Mouse (Mus musculus): ENCODE data around the gene Aff1. TPM values are rescaled to one million over a fixed set of nuclear protein-coding genes. Genes with fewer than 3 reads are reported as not detected.

Gene Aff1
- total RNA-seq, 2 experiments from 2014 or later, result 41.7 to 55.7 TPM

DNA sequence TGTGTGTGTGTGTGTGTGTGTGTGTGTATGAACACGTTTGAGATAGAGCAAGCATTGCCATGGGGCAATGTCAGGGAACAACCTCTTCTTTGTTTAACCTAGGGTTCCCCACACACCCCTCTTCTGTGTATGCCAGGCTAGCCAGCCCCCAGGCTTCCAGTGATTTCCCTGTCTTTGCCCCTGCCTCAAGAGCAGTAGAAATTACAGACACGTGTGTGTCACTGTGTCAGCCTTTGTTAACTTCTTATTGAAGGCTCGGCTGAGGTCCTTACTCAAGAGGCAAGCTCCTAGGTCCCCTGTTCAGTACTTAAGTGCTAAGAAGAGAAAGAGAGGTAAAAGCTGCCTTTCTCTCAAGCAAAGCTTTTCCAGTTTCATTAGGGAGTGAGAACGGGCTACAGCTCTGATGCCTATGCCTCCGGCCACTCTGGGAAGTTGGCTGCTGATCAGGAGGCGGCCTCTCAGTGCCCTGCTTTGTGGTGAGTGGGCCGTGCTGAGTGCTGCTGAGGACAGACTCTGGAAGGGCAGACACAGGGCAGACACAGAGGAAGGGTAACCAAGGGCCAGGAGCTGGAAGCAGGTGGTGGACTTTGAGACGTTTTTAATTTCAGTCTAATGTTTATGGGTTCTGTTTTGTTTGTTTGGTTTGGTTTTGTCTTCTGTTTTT, 111.9 kb downstream of the Aff1 start:
- DNase-seq, result peak; percentile 77 to 84

DNA sequence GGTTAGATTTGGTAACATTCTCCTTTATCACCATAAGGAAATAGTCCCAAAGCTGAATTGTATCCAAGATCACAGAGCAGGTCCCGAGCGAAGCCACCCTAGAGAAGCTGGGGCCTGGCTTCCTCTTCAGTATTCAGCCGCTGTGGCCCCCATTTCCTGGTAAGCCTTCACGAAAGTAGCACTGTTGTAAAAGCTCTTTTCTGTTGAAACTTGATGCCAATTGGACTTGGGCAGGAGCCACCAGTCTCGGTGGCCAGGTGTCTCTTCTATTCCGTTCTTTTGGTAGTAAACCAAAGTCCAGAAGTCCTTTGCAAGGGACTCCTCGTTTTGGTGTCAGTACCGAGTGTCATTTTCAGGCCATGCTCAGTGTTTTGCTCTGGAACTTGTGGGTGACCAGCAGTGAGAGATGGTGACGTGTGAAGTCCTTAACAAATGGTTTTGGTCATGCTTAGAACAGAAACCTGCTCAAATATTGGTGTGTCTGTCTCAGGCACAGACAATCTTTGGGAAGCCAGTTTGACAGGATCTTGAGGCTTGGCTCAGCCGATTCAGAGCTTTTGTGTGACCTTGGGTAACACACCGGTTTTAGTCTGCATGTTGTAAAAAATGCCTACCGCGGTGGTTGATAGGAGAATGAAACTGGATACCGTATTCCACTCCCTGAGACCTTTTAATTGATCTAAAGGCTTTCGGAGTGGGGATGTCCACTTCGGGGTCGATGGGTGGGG, 114.8 kb downstream of the Aff1 start:
- no peak for DNase-seq

DNA sequence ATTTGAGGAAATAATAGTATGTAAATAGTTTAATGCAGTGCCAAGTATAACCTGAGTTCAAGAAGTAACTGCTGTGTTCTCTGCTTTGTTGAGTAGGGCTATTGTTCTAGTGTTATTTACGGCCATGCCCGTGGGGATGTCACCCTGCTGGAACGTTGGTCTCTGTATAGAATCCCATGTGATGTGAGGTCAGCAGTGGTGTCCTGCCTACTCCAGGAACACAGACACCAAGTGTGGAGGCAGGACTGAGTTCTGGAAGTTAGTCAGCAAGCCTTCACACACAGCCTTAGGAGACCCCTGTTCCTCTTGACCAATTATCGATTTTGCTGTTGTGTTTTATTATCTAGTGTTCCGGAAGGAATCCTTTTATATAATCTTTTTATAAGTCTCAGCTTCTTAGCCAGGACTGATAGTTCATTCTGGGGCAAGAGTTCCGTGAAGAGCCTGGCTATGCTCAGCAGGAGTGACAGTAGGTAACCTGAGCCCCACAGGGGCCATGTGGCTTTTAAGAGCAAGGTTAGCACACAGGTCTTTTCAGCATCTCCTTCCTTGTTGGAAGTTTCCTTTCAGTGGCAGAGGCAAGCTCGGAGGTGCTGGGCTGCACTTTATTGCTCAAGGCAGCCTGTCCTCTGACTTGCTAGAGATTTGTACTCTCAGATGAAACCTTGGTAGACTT, 115.6 kb downstream of the Aff1 start:
- peak; percentile 50 to 52 for DNase-seq

DNA sequence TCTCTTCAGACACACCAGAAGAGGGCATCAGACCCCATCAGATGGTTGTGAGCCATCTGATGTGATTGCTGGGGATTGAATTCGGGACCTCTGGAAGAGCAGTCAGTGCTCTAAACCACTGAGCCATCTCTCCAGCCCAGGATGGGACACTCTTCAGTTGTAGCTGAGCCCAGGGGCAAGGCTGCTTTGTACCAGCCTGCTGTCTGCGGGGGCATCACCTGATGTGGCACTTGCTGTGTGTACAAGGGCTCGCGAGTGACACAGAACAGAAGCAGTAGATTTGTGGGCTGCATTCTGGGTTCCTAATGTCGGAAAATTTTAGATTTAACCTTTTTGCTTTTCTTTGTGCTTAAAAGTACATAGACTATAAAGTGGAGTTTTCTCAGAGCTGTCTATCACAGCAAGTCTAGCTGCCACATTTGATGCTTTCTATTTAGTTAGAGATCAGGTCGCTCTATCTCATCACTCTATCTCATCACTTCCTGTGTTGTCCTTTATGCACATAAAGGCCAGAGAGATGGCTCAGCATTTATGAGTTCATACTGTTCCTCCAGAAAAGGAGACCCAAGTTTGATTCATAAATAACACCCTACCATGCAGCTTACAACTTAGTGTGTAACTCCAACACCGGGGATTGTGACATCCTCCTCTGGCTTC, 117.6 kb downstream of the Aff1 start:
- DNase-seq, result no peak

DNA sequence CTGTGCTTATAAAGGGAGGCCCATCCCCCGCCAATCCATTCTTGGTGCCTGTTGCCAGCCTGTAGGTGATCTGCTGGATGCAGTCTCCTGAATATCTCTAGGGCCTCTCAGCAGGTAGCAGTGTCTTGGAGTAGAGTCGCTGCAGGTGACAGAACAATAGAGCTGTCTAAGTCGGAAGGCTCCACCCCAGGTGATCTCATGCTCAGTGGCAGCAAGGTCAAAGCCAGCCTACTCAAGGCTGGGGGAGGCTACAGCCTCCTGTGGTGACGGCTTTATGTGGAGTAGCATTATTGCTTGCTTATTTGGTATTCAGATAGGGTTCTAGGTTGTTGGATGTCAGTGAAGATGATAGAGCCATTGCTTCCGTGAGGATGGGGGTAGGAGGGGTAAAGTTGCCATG, 121.1 kb downstream of the Aff1 start:
- DNase-seq, result no peak

DNA sequence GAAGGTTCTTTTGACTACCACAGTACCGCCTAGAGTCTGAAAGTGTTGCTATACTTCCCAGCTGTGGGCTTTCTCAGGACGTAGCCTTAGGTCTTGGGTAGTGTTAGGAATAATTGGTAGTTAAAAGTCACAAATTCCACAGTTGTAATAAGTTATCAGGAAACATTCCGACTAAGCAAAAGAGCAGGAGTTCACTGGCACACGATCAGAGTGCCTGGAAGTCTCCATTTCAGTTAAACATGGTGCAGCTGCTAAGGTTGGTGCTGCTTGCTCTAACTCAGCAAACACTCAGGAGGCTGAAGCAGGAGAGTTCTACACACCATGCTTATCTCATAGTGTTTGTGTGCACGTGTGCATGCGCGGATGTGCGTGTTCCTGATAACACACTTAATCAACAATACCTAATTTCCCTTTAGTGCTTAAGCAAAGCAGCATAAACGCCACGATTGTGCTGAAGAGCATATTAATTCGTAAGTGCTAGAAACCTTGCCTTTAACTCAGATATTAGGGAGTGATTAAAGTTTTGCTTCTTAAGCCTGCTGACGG, 121.9 kb downstream of the Aff1 start:
- no peak for DNase-seq

DNA sequence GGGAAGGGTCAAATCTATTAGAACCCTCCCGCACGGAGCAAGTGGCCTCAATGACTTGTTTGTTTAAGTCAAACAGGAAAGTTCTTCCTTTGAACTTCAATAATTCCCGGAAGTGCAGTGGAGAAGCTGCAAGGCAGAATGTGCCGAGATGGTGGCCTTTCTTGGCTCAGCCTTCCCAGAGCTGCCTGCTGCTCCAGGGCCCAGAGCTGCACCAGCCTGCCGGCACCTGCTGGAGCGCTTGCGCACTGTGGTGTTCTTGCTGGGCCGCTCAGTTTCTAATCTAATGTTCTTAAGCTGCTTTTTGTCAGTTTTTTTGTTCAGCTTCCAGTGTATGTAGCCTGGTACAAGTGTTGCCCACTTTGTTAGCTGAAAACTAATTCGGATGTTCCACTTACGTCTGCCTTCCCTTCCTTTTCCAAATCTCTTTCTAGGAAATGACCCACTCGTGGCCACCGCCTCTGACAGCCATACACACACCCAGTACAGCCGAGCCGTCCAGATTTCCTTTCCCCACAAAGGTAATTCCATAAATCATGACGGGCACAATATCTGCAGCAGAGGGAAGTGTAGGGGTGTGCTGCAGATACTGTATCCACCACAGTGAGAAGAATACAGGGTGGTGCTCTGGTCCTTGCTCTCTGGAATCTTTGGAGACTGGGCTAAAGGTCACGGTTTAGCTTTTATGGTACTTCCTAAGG, 122.5 kb downstream of the Aff1 start:
- DNase-seq, result peak; percentile 47 to 64

DNA sequence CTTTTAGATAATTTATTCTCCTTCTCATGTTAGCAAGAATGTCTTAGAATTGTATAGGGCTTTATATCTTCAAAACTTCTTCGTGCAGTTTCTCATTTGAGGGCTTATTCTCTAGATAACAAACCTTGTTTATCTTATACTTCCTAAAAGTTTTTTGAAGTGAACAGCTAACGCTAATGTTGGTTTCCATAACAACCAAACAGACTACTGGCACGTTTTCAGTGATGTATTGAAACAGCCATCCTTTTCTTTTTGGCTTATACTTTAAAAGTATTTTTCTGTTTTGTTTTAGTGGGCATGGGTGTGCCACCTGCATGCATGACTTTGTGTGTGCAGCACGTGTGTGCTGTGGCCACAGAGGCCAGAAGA, 123.1 kb downstream of the Aff1 start:
- no peak for DNase-seq

DNA sequence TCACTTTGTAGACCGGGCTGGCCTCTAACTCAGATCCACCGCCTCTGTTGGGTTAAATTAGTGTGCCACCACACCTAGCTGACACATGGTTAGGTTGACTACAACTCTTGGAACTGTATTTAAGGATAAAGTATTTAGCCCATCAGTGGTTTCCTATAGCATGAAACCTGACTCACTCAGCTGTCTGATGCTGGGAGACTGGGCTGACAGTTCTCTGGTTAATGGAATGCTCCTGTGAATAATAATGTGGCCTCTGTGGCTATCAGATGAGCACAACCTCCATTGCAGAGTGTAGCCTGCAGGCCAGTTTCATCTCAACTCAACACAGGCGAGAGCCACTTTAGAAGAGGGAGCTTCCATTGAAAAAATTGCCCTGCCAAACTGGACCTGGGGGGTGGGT, 124.5 kb downstream of the Aff1 start:
- no peak for DNase-seq

DNA sequence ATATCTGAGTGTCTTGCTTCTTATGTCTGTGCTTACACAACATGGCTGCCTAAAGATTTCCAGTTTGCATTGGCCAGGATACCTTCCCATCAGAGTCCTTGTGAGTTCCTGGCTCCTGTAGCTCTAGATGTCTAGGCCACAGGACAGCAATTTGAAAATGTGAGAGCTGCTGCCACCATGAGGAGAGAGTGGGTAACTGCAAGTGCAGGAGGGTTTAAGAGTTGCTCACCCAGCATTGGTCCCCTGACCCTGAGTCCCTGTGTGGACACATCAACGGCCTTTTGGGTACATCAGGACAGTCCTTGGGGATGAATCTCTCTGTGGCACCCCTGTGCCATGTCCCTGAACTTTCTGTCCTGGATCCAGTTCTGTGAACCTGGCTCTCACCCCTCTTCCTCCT, 125.6 kb downstream of the Aff1 start:
- peak; percentile 87 to 88 for DNase-seq

DNA sequence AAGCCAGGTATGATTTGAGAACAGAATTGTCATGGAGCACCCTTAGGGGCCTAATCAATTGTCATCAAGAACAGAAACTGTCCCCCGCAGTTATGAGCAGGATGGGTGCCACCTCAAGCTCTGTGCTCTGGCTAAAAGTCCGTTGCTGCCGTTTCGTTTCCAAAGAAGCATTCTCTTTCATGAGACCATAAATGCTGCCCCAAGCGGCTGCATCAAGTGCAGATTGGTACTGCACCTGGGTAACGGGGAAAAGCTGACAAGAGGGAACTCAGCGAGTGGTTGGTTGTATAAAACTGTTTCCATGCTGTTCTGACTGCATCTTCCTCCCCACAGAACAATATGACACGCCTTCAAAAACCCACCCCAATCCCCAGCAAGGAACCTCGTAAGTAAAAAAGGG, 126.4 kb downstream of the Aff1 start:
- DNase-seq, result no peak

DNA sequence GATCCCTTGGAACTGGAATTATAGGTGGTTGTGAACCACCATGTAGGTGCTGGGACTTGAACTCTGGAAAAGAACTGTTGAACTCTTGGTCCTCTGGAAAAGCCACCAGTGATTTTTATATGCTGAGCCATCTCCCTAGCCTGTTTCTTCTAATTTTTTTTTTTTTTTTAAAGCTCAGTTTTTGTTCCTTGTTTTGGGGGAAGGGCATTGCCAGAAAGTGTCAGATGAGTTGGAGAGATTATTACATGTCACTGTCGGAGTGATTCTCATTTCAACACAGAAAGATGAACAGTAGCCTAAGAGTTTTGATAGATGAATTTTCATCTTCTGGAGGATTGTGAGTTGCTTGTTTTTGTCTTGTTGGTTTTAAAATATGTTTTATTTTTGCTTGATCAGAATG, 127.5 kb downstream of the Aff1 start:
- no peak for DNase-seq

DNA sequence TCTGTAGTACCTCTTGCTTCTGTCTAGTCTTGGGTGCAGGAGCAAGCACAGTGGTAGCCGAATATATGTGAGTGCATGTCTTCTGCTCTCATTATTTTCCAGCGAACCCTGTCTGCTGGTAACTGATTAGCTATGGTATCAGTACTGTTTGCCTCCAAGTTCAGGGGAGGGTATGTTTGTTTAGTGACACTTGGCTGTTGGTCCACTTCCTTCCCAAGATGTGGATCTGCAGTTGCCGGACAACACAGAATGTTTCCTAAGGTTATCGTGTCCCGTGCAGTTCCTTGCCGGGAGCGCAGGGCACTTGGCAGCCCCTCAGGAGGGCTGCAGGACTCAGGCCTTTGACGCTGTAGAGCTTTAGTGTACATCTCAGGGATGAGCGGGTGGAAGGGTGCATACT, 128.9 kb downstream of the Aff1 start:
- DNase-seq, result peak in 1 of 2 experiments; percentile 45

DNA sequence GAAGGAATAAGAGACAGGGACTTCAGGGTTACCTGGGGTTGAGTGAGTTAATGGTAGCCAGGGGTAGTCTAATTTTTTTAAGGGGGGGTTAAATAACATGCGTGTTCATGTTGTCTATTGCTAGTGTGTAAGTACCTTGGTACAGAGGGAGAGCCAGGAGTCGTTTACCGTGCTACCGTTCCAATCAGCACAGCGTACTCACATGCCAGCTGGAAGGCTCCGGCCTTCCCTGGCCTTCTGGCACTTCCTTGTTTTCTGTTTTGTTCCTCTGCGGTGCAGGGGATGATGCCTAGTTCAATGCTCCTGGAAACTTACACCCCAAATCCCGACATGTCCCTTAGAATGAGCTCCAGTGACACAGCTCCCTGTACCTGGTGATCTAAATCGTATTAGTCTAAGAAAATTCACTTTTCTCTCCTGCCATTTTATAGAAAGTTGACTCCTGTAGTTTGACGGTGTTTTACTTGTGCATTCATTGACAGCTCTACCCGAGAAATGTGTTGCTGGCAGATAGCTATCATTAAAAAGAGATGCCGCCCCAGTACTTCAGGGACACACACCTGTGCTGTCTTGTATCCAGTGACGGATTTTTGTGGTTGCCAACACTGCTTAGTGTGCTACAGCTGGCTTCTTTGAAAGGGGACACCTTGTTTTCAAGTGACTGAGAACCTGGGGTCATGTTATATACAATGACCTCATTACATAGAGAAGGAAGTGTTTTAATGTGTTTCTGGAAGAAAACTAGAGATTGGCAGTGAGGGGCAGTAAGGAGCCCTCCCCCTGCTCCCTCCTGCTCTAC, 129.5 kb downstream of the Aff1 start:
- DNase-seq, result no peak

DNA sequence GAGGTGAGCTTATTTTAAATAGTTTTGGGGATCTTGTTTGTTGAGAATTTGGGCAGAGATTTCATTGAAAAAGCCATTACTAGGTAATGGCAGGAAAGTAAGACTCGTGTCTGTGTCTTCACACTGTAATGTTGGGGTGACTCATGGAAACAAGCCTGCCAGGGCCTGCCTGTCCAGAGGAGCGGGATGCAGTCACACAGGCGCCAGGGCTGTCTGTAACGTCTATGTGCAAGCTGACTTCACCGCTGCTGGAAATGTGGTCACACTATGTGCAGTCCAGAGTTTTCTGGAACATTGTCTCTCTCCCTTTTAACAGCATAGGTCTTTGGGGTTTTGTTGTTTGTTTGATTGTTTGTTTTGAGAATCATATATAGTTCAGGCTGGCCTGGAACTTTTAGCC, 130.8 kb downstream of the Aff1 start:
- no peak for DNase-seq

DNA sequence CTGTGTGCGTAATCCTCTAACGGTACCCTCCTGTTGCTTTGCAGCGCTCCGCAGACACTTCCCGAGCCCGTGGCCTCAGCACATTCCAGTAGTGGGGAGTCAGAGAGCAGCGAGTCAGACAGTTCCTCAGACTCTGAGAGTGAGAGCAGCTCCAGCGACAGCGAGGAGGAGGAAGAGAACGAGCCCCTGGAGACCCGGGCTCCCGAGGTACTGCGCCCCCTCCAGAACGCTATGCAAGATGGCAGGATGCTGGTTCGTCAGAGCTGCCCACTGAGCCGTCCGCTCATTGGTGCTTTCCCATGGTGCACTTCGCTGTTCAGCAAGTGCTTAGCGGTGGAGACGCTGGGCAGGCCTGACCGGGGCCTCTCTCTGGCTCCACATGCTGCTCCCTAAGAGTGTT, 136.1 kb downstream of the Aff1 start:
- DNase-seq, result no peak

DNA sequence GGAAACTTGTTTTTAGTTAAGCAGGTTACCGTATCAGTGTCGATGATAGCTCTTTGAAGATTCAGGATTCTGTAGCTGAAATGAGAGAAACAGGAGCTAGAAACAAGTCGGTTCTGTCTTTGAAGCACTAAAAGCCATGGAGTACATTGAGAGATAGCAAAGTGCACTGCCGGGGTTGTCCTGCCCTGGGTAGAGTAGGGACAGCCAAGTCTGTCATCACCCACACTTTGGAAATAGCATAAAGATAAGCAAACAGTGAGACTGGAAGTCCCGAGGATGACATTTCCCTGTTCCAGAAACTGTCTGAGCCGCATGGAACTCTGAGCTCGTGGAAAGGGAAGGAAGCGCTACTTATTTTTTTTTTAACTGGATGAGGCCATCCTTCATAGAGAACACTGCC, 136.6 kb downstream of the Aff1 start:
- peak; percentile 59 to 79 for DNase-seq

DNA sequence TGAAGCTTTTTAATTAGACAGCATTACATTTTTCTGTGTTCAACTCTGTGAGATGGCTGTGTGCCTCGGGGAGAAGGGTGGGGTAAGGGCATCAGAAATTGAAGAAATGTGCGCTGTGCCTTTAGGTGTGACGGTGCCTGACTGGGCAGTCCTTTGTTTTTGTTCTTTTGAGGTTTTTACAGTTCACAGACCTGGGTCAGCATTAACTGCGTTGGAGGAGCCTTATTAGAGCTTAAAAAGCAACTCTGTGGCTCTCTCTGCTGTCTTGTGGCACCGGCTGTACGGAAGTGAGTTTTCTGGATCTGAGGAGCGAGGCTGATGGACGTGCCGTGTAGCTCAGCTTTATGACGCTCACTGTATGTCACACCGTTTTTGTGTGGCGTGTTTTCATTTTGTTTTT, 137.0 kb downstream of the Aff1 start:
- DNase-seq, result no peak

DNA sequence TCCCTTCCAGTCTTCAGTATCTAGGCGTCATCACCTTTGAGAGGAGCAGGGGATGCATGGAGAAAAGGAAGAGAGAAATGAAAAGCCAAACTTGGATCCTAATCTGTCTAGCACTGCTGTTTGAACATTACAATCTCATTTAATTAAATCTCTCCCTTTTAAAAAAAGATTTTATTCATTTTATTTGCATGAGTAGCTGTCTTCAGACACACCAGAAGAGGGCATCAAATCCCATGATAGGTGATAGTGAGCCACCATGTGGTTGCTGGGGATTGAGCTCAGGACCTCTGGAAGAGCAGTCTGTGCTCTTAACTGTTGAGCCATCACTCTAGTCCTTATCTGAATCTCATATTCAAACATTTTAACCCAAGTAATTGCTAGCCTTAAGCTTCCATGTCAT, 138.7 kb downstream of the Aff1 start:
- DNase-seq, result no peak

DNA sequence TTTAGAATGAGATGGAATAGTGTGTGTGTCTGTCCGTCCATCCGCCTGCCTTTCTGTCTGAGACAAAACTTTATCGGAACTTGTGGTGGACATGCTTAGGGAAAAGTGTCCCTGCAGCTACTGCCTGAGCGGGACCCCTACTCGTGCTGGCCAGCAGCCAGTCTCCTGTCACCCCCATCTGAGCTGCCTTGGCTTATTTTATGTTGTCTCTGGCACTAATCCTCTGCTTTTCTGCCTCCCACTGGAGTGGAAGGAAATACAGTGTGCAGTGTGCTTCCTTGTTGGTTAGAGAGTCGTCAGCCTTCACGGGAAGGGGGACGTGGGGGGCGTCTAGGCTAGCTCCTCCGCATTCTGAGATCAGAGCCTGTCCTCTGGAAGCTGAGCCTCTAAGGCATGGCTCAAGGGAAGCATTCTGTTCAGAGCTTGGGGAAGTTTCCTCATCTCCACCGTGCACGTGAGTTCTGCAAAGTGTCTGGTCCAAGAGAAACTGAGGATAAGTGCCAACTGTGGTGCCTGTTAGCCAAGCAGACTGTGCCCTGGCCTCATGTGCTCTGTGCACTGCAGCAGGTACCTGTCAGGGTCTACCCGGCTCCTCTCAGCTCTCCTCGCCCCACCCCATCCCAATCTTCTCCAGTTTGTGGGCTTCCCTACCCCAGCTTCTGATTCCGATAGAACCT, 143.4 kb downstream of the Aff1 start:
- peak; percentile 56 to 58 for DNase-seq
